Mouse (Mus musculus) CH12.LX (cell line): ENCODE measurements around the gene Gsto1. TPM values are rescaled to one million over a fixed set of nuclear protein-coding genes. Genes with fewer than 3 reads are reported as not detected.

Experiments used
- DNase-seq: peaks from one replicate; pipeline ENCODE4 v3.0.0-alpha.2; 2013; ENCODE audit errors: extremely low read depth
- H3K27ac ChIP-seq: 2 replicates; pipeline ENCODE4 v1.5.1; 2012; ENCODE audit warnings: low read depth, mild to moderate bottlenecking, control low read depth, moderate library complexity; ENCODE audit not compliant: insufficient read depth
- H3K27me3 ChIP-seq: replicated peaks from 2 replicates; pipeline ENCODE3; 2012; ENCODE audit warnings: inconsistent platforms
- H3K36me3 ChIP-seq, 2 experiments: replicated peaks in 1 of 2; 2 replicates each; pipeline versions ENCODE3 to v1.6.1; 2012; ENCODE audit warnings: inconsistent platforms in 1 of 2, low read length in 1 of 2, mild to moderate bottlenecking in 1 of 2, mixed read lengths in 1 of 2, moderate library complexity in 1 of 2; ENCODE audit not compliant: control insufficient read depth in 1 of 2, insufficient read depth in 1 of 2
- H3K4me1 ChIP-seq, 2 experiments: 2 replicates each; pipeline ENCODE4 v1.6.1; 2012; ENCODE audit warnings: inconsistent platforms in 1 of 2, moderate library complexity in 1 of 2; ENCODE audit not compliant: insufficient read depth in 2 of 2, control insufficient read depth in 1 of 2
- H3K4me2 ChIP-seq: 2 replicates; pipeline ENCODE4 v1.6.1; 2012; ENCODE audit warnings: low read depth, mild to moderate bottlenecking, control low read depth; ENCODE audit not compliant: poor library complexity, insufficient read depth, severe bottlenecking
- H3K4me3 ChIP-seq, 3 experiments: fragments of 150-350 bp in 1 of 3; sonication (generic) in 1 of 3; replicated peaks in 1 of 3; 2 replicates each; pipeline versions ENCODE3 to v1.5.1; 2011 to 2012; ENCODE audit warnings: low read depth in 2 of 3, low read length in 2 of 3, mild to moderate bottlenecking in 2 of 3, moderate library complexity in 2 of 3, control low read depth in 1 of 3, improper control_type of control experiment in 1 of 3, inconsistent platforms in 1 of 3, mixed read lengths in 1 of 3; ENCODE audit not compliant: poor library complexity in 1 of 3
- H3K79me2 ChIP-seq: replicated peaks from 2 replicates; pipeline ENCODE4 v1.6.1; 2012; ENCODE audit warnings: mild to moderate bottlenecking, moderate library complexity; ENCODE audit not compliant: control insufficient read depth, poor library complexity, insufficient read depth, severe bottlenecking; ENCODE audit errors: extremely low read depth
- H3K9ac ChIP-seq: 2 replicates; pipeline ENCODE4 v1.6.1; 2012; ENCODE audit warnings: low read depth, mild to moderate bottlenecking, control low read depth, moderate library complexity; ENCODE audit not compliant: insufficient read depth
- H3K9me3 ChIP-seq: replicated peaks from 2 replicates; pipeline ENCODE3; 2012; ENCODE audit warnings: low read length, inconsistent platforms, mixed read lengths
- BHLHE40 ChIP-seq: IDR thresholded peaks from 2 replicates; pipeline ENCODE4 v1.6.1; 2011; ENCODE audit warnings: mild to moderate bottlenecking, low read depth, low read length, improper control_type of control experiment
- CHD1 ChIP-seq: IDR thresholded peaks from 2 replicates; pipeline ENCODE4 v1.6.1; 2012; ENCODE audit warnings: low read depth, low read length, improper control_type of control experiment, inconsistent platforms
- ELF1 ChIP-seq: IDR thresholded peaks from 2 replicates; pipeline ENCODE4 v1.6.1; 2014; ENCODE audit warnings: low read depth, mild to moderate bottlenecking, inconsistent platforms, low read length, improper control_type of control experiment
- EP300 ChIP-seq: IDR thresholded peaks from 2 replicates; pipeline ENCODE4 v1.6.1; 2011; ENCODE audit warnings: low read length, improper control_type of control experiment
- HCFC1 ChIP-seq: IDR thresholded peaks from 2 replicates; pipeline ENCODE4 v1.6.1; 2012; ENCODE audit warnings: low read depth, mild to moderate bottlenecking, inconsistent platforms, low read length, improper control_type of control experiment
- IRF4 ChIP-seq: IDR thresholded peaks from 2 replicates; pipeline ENCODE4 v1.6.1; 2014; ENCODE audit warnings: low read depth, mild to moderate bottlenecking, inconsistent platforms, low read length, improper control_type of control experiment
- JUN ChIP-seq: IDR thresholded peaks from 2 replicates; pipeline ENCODE4 v1.6.1; 2011; ENCODE audit warnings: low read depth, mild to moderate bottlenecking, low read length, improper control_type of control experiment, moderate library complexity; ENCODE audit not compliant: insufficient read depth
- JUND ChIP-seq: conservative IDR thresholded peaks from 2 replicates; pipeline ENCODE4 v1.6.1; 2011; ENCODE audit warnings: low read depth, low read length, improper control_type of control experiment
- MAFK ChIP-seq: IDR thresholded peaks from 2 replicates; pipeline ENCODE4 v1.6.1; 2011; ENCODE audit warnings: low read length, improper control_type of control experiment; ENCODE audit not compliant: insufficient replicate concordance
- MEF2A ChIP-seq: IDR thresholded peaks from 2 replicates; pipeline ENCODE4 v1.6.1; 2014; ENCODE audit warnings: low read depth, mild to moderate bottlenecking, inconsistent platforms, low read length, improper control_type of control experiment, borderline replicate concordance
- MXI1 ChIP-seq: IDR thresholded peaks from 2 replicates; pipeline ENCODE4 v1.6.1; 2011; ENCODE audit warnings: mild to moderate bottlenecking, low read depth, low read length, improper control_type of control experiment
- MYC ChIP-seq: IDR thresholded peaks from 2 replicates; pipeline ENCODE4 v1.6.1; 2011; ENCODE audit warnings: low read depth, mild to moderate bottlenecking, improper control_type of control experiment, low read length
- NRF1 ChIP-seq: IDR thresholded peaks from 2 replicates; pipeline ENCODE4 v1.6.1; 2014; ENCODE audit warnings: low read depth, mild to moderate bottlenecking, inconsistent platforms, low read length, improper control_type of control experiment, moderate library complexity
- RAD21 ChIP-seq: IDR thresholded peaks from 2 replicates; pipeline ENCODE4 v1.6.1; 2011; ENCODE audit warnings: low read depth, mild to moderate bottlenecking, low read length, improper control_type of control experiment, moderate library complexity
- SIN3A ChIP-seq: IDR thresholded peaks from 2 replicates; pipeline ENCODE4 v1.6.1; 2012; ENCODE audit warnings: low read length, improper control_type of control experiment, inconsistent platforms
- TBP ChIP-seq: conservative IDR thresholded peaks from 2 replicates; pipeline ENCODE4 v1.6.1; 2011; ENCODE audit warnings: low read depth, low read length, improper control_type of control experiment
- TCF12 ChIP-seq: IDR thresholded peaks from 2 replicates; pipeline ENCODE4 v1.6.1; 2014; ENCODE audit warnings: low read depth, mild to moderate bottlenecking, inconsistent platforms, low read length, improper control_type of control experiment
- USF1 ChIP-seq: IDR thresholded peaks from 2 replicates; pipeline ENCODE4 v1.6.1; 2014; ENCODE audit warnings: low read depth, mild to moderate bottlenecking, inconsistent platforms, low read length, improper control_type of control experiment
- ZC3H11A ChIP-seq: IDR thresholded peaks from 2 replicates; pipeline ENCODE4 v1.6.1; 2012; ENCODE audit warnings: low read depth, mild to moderate bottlenecking, inconsistent platforms, low read length, improper control_type of control experiment
- dilution Hi-C: fragments of 300-500 bp; cut with MboI; formaldehyde crosslinking; loops from 2 replicates; pipeline ENCODE4 v1.14.3; 2020; ENCODE audit warnings: low sequenced_read_pairs; ENCODE audit not compliant: extremely low pct_unique_long_range_greater_than_20kb, extremely low pct_ligation_motif_present
- in situ Hi-C: fragments of 300-500 bp; cut with MboI; formaldehyde crosslinking; loops from 3 replicates; pipeline ENCODE4 v1.14.3; 2019; ENCODE audit warnings: low sequenced_read_pairs, low pct_ligation_motif_present, low pct_unique_long_range_greater_than_20kb, mixed read lengths
- polyA plus RNA-seq: library from polyadenylated mRNA; unstranded; fragments of >175 nt; gene quantifications from 2 replicates; pipeline ENCODE4 v1.2.1, GENCODE M21; 2012; ENCODE audit warnings: low read depth; ENCODE audit not compliant: insufficient read length
- total RNA-seq, 2 experiments: library from RNA; depleted of rRNA; stranded (reverse); fragments of 300-350 nt in 1 of 2; fragments of >200 nt in 1 of 2; gene quantifications; 2 replicates each; pipeline ENCODE4 v1.2.3; 2012 to 2014

Gsto1 gene
- total and polyA plus RNA-seq, 3 experiments: 86.5 to 113 (median 111) TPM

GRCm38 (mm10) chr19:47862581-47862980, 7.8 kb downstream of the Gsto1 start:
- dilution Hi-C loops: no loop called here
- Histone ChIP-seq H3K4me3 (no peak overlapping the region), H3K36me3 (peaks cover 33 to 55% of the 10 kb centered on the region in 2 experiments), H3K27me3 (peaks cover 1% of the 10 kb centered on the region), H3K4me1 (peaks cover 20 to 46% of the 10 kb centered on the region in 2 experiments), H3K79me2 (no peaks in the 10 kb centered on the region), H3K4me2 (no peak overlapping the region), H3K9me3 (no peaks in the 10 kb centered on the region), H3K9ac (no peak overlapping the region), H3K27ac (no peak overlapping the region)
- in situ Hi-C loops: loop anchor here (25.0 kb wide), 1 partner anchor 500 kb away; no protein-coding TSS in a partner anchor
- DNase-seq: no peak
- no peak for TF ChIP-seq USF1
- TF ChIP-seq CHD1: no peak
- TF ChIP-seq MAFK: no peak
- no peak for TF ChIP-seq RAD21
- no peak for TF ChIP-seq JUN
- TF ChIP-seq MXI1: no peak
- no peak for TF ChIP-seq ELF1

- Histone ChIP-seq H3K9ac (no peak overlapping the region), H3K4me2 (no peak overlapping the region), H3K79me2 (no peaks in the 10 kb centered on the region), H3K36me3 (peaks cover 29 to 40% of the 10 kb centered on the region in 2 experiments), H3K27ac (no peak overlapping the region), H3K9me3 (no peaks in the 10 kb centered on the region), H3K27me3 (peaks cover 1% of the 10 kb centered on the region), H3K4me3 (no peak overlapping the region), H3K4me1 (peaks cover 8 to 31% of the 10 kb centered on the region in 2 experiments)
- no peak for DNase-seq
- in situ Hi-C loops (loop anchor here (25.0 kb wide), 1 partner anchor 502 kb away; no protein-coding TSS in a partner anchor), dilution Hi-C loops (no loop called here)
- TF ChIP-seq IRF4 (no peak), MAFK (no peak), MEF2A (no peak), ELF1 (no peak), ZC3H11A (no peak), BHLHE40 (no peak), NRF1 (no peak), TCF12 (no peak), EP300 (no peak), TBP (no peak), HCFC1 (no peak), JUND (no peak), CHD1 (no peak), JUN (no peak), SIN3A (no peak), MYC (no peak)
These were observed 9.3 kb downstream of the Gsto1 start for GRCm38 (mm10) chr19:47864051-47864450.
